Mouse (Mus musculus) midbrain, embryonic 10.5 days (tissue): Measurements from ENCODE around the gene Olfr1278. TPM values are rescaled to one million over a fixed set of nuclear protein-coding genes. Genes with fewer than 3 reads are reported as not detected.
"Not testable (repeated sequence)": the region's sequence is repeated elsewhere in the genome, so short reads cannot be mapped to it uniquely, and the experiment has no call there.

Experiments used
- DNase-seq: peaks from one replicate; pipeline ENCODE4 v3.0.0-alpha.2; 2017; ENCODE audit warnings: low spot score
- H3K27ac ChIP-seq: fragments of 300-500 bp; sonication (generic); replicated peaks from 2 replicates; pipeline ENCODE4 v1.5.1; 2016; ENCODE audit warnings: mild to moderate bottlenecking
- H3K27me3 ChIP-seq: fragments of 300-500 bp; sonication (generic); 2 replicates; pipeline ENCODE4 v1.6.1; 2016; ENCODE audit warnings: low read depth, mild to moderate bottlenecking; ENCODE audit not compliant: poor library complexity, severe bottlenecking
- H3K36me3 ChIP-seq: fragments of 300-500 bp; sonication (generic); 2 replicates; pipeline ENCODE4 v1.6.1; 2016; ENCODE audit warnings: mild to moderate bottlenecking, moderate library complexity
- H3K4me1 ChIP-seq: fragments of 300-500 bp; sonication (generic); 2 replicates; pipeline ENCODE4 v1.6.1; 2016
- H3K4me3 ChIP-seq: fragments of 300-500 bp; sonication (generic); 2 replicates; pipeline ENCODE4 v1.5.1; 2016; ENCODE audit warnings: mild to moderate bottlenecking, moderate library complexity
- H3K9me3 ChIP-seq: fragments of 300-500 bp; sonication (generic); replicated peaks from 2 replicates; pipeline ENCODE4 v1.6.1; 2016; ENCODE audit warnings: mild to moderate bottlenecking
- WGBS: fragments of 180-500 bp; shearing (Covaris S2); methylation state at CpG from one replicate; pipeline ENCODE4 v1.1.7; 2016; 5-methylcytosine and 5-hydroxymethylcytosine counted together
- polyA plus RNA-seq: library from polyadenylated mRNA; unstranded; fragments of >200 nt; fragmentation: Nextera tagmentation; extraction: Ambion mirVana; gene quantifications from 2 replicates; pipeline ENCODE4 v1.2.1, GENCODE M21; 2016

The Olfr1278 gene
- not detected in 2 replicates for polyA plus RNA-seq

DNA sequence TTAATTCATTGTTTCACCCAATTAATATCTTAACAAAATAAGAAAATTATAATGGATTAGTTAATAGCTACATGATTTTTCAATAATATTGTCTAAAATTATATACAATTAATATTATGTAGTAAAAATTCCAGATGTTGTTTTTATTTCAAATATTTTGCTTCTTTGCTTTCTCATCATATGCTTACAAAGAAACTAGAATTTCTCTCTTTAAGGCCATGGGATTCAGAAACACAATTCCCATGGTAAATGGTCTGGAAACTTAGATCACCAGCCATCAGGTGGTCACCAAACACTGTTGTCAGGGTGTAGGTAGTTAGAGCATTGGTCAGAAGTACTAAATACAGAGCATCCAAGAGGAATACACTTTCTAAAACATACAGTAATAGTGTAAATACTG lies at the start of gene Olfr1278:
Gene Olfr1278 (plus strand): TSS at position 301 of the 400 bp plus-strand sequence.
- H3K27ac ChIP-seq: no peak within 1 kb of the TSS
- H3K4me1 ChIP-seq: no peaks in the 10 kb centered on the region
- H3K4me3 ChIP-seq: no peak within 1 kb of the TSS
- H3K27me3 ChIP-seq: no peaks in the 10 kb centered on the region
- H3K36me3 ChIP-seq: no peaks in the 10 kb centered on the region
- H3K9me3 ChIP-seq: no peaks in the 10 kb centered on the region
- no peak for DNase-seq

DNA sequence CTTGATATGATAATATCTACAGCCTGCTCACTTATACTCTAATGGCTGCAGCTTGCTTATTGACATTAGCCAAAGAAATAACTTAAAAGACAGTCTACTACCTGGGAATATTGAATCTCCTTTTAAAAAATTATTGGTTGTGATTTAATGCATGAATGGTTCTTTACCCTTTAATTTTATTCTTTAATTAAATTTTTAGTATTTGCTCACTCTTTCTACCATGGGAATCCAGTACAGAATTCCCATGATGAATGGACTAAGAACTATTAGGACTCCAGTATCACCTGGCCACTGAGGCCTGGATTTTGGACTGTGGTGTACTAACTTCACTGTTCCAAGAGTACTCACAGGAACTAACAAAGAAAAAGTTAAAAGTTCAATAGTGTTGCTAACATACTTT lies 35.7 kb upstream of the Olfr1278 start, which contains the start of gene Olfr1276:
Gene Olfr1276 (plus strand): TSS at position 301 of the 400 bp plus-strand sequence.
- Histone ChIP-seq H3K4me3 (no peak within 1 kb of the TSS), H3K4me1 (no peaks in the 10 kb centered on the region), H3K36me3 (no peaks in the 10 kb centered on the region), H3K9me3 (no peaks in the 10 kb centered on the region), H3K27me3 (no peaks in the 10 kb centered on the region), H3K27ac (no peak within 1 kb of the TSS)
- DNase-seq: no peak

- Histone ChIP-seq H3K27me3 (no peaks in the 10 kb centered on the region), H3K27ac (no peak within 1 kb of the TSS), H3K4me3 (no peak within 1 kb of the TSS), H3K36me3 (no peaks in the 10 kb centered on the region), H3K9me3 (no peaks in the 10 kb centered on the region), H3K4me1 (no peaks in the 10 kb centered on the region)
- no peak for DNase-seq
- WGBS: 83% methylated on average over 2 of the region's 2 CpGs
Measured at GRCm38 (mm10) chr2:111274006-111274405, 15.9 kb upstream of the Olfr1278 start, which contains the start of gene Olfr1277. Olfr1277 (minus strand) TSS chr2:111274106.

- H3K27ac ChIP-seq: no peak overlapping the region
- H3K9me3 ChIP-seq: no peaks in the 10 kb centered on the region
- no peaks in the 10 kb centered on the region for H3K4me1 ChIP-seq
- no peaks in the 10 kb centered on the region for H3K36me3 ChIP-seq
- H3K27me3 ChIP-seq: no peaks in the 10 kb centered on the region
- no peak overlapping the region for H3K4me3 ChIP-seq
- DNase-seq: no peak
Measured at GRCm38 (mm10) chr2:111298541-111298940, 8.6 kb downstream of the Olfr1278 start.

DNA sequence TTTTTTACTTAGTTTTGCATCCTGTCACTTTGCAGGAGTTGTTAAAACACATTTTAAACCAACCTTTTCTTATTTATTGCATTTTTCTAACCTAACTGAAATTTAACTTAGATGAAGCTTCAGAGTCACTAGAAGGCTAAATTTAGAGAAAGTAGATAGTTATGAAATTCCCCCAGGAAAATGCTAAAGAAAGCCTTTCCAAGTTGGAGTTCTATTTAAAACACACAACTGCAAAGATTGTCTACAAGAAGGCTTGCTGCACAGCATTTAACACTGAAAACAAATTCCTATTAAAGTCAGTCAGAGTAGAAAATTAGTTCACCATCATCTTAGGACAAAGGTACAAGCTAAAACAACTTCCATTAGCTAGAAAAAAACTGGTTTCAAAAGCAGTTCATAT lies 10.4 kb downstream of the Olfr1278 start, which contains the start of gene Olfr1279:
Gene Olfr1279 (plus strand): TSS at position 262 of the 400 bp plus-strand sequence.
- H3K4me1 ChIP-seq: no peaks in the 10 kb centered on the region
- H3K27me3 ChIP-seq: no peaks in the 10 kb centered on the region

GRCm38 (mm10) chr2:111313717-111314116 lies 23.8 kb downstream of the Olfr1278 start, which contains the start of gene Olfr1280:
Olfr1280 (plus strand) TSS chr2:111314017.
- no peaks in the 10 kb centered on the region for H3K27me3 ChIP-seq
- H3K4me3 ChIP-seq: no peak within 1 kb of the TSS
- no peaks in the 10 kb centered on the region for H3K9me3 ChIP-seq
- H3K27ac ChIP-seq: no peak within 1 kb of the TSS
- no peak for DNase-seq
- no peaks in the 10 kb centered on the region for H3K4me1 ChIP-seq
- no peaks in the 10 kb centered on the region for H3K36me3 ChIP-seq

More for the DNA sequence above, 10.4 kb downstream of the Olfr1278 start, which contains the start of gene Olfr1279:
- Histone ChIP-seq H3K27ac (no peak within 1 kb of the TSS), H3K36me3 (no peaks in the 10 kb centered on the region), H3K9me3 (no peaks in the 10 kb centered on the region), H3K4me3 (no peak within 1 kb of the TSS)
- DNase-seq: no peak

- no peak within 1 kb of the TSS for H3K4me3 ChIP-seq
- WGBS: 88% methylated on average over 2 of the region's 2 CpGs
- no peak within 1 kb of the TSS for H3K27ac ChIP-seq
- no peaks in the 10 kb centered on the region for H3K27me3 ChIP-seq
- no peak for DNase-seq
- H3K4me1 ChIP-seq: no peaks in the 10 kb centered on the region
- no peaks in the 10 kb centered on the region for H3K9me3 ChIP-seq
- no peaks in the 10 kb centered on the region for H3K36me3 ChIP-seq
Measured at GRCm38 (mm10) chr2:111326220-111326619, 36.3 kb downstream of the Olfr1278 start, which contains the start of gene Olfr1281. Olfr1281 (plus strand) TSS chr2:111326520.

GRCm38 (mm10) chr2:111333721-111334120 lies 43.8 kb downstream of the Olfr1278 start:
- H3K27me3 ChIP-seq, H3K4me1 ChIP-seq, H3K27ac ChIP-seq, H3K36me3 ChIP-seq, H3K4me3 ChIP-seq, H3K9me3 ChIP-seq, DNase-seq: not testable (repeated sequence)
- 88% methylated on average over 5 of the region's 5 CpGs for WGBS

DNA sequence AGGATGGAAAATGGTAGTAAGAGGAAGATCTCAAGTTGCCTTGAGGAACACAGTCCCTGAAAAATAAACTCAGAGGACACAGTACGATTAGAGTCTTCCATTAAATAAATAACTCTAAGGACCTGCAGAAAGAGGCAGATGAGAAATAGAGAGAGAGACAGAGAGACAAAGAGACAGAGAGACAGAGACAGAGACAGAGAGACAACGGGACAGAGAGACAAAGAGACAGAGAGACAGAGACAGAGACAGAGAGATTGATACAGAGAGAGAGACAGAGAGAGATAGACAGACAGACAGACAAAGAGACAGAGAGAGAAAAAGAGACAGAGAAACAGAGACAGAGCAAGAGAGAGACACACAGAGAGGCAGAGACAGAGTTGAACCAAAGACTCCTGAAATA lies 46.0 kb downstream of the Olfr1278 start, which contains the start of gene Olfr1282:
Gene Olfr1282 (minus strand): TSS at position 101 of the 400 bp plus-strand sequence.
- Histone ChIP-seq H3K4me3 (no peak within 1 kb of the TSS), H3K9me3 (no peaks in the 10 kb centered on the region), H3K27ac (no peak within 1 kb of the TSS), H3K27me3 (no peaks in the 10 kb centered on the region), H3K36me3 (no peaks in the 10 kb centered on the region), H3K4me1 (no peaks in the 10 kb centered on the region)
- DNase-seq: no peak
- whole genome bisulfite sequencing: 86% methylated on average over 2 of the region's 2 CpGs

Other genes starting within 250 kb of the Olfr1278 start
- gene Gm13941, start 184.2 kb upstream of the Olfr1278 start, polyA plus RNA-seq: not detected in 2 replicates
- gene Gm15130, start 137.2 kb upstream of the Olfr1278 start, polyA plus RNA-seq: not detected in 2 replicates
- not detected in 2 replicates for gene 4930430A15Rik, start 60.5 kb upstream of the Olfr1278 start, polyA plus RNA-seq
- gene Olfr1275, start 54.9 kb upstream of the Olfr1278 start, polyA plus RNA-seq: not detected in 2 replicates
- gene Olfr1276, start 35.6 kb upstream of the Olfr1278 start, polyA plus RNA-seq: not detected in 2 replicates
- not detected in 2 replicates for gene Olfr1277, start 16.0 kb upstream of the Olfr1278 start, polyA plus RNA-seq
- not detected in 2 replicates for gene Olfr1279, start 10.5 kb downstream of the Olfr1278 start, polyA plus RNA-seq
- gene Olfr1280, start 23.9 kb downstream of the Olfr1278 start, polyA plus RNA-seq: not detected in 2 replicates
- gene Olfr1281, start 36.4 kb downstream of the Olfr1278 start, polyA plus RNA-seq: not detected in 2 replicates
- gene Olfr1282, start 45.9 kb downstream of the Olfr1278 start, polyA plus RNA-seq: not detected in 2 replicates
- gene Olfr1283, start 76.7 kb downstream of the Olfr1278 start, polyA plus RNA-seq: not detected in 2 replicates
- gene Olfr1284, start 85.4 kb downstream of the Olfr1278 start, polyA plus RNA-seq: not detected in 2 replicates
- not detected in 2 replicates for gene Olfr1286, start 133.0 kb downstream of the Olfr1278 start, polyA plus RNA-seq
- not detected in 2 replicates for gene Olfr1287, start 159.0 kb downstream of the Olfr1278 start, polyA plus RNA-seq
- not detected in 2 replicates for gene Olfr1288, start 184.0 kb downstream of the Olfr1278 start, polyA plus RNA-seq
- not detected in 2 replicates for gene Olfr1289, start 190.7 kb downstream of the Olfr1278 start, polyA plus RNA-seq
- not detected in 2 replicates for gene Olfr1290, start 203.7 kb downstream of the Olfr1278 start, polyA plus RNA-seq
- gene Olfr1291-ps1, start 207.0 kb downstream of the Olfr1278 start, polyA plus RNA-seq: not detected in 2 replicates
- gene Olfr1293-ps, start 235.1 kb downstream of the Olfr1278 start, polyA plus RNA-seq: not detected in 2 replicates